Mouse (Mus musculus) brain, embryonic 14.5 days (tissue): ENCODE data around the gene Wipf1.

Experiments used
- CTCF ChIP-seq: fragments of 200-500 bp; IDR thresholded peaks from 2 replicates; pipeline ENCODE4 v1.5.1; 2012; ENCODE audit warnings: inconsistent platforms, mild to moderate bottlenecking, moderate library complexity, borderline replicate concordance; ENCODE audit not compliant: insufficient read depth, insufficient read length; ENCODE audit errors: extremely low read depth
- POLR2A ChIP-seq: fragments of 200-500 bp; IDR thresholded peaks from 2 replicates; pipeline ENCODE4 v1.6.1; 2012; ENCODE audit warnings: mild to moderate bottlenecking, inconsistent platforms, borderline replicate concordance; ENCODE audit not compliant: poor library complexity, insufficient read depth, insufficient read length, severe bottlenecking; ENCODE audit errors: extremely low read depth

DNA sequence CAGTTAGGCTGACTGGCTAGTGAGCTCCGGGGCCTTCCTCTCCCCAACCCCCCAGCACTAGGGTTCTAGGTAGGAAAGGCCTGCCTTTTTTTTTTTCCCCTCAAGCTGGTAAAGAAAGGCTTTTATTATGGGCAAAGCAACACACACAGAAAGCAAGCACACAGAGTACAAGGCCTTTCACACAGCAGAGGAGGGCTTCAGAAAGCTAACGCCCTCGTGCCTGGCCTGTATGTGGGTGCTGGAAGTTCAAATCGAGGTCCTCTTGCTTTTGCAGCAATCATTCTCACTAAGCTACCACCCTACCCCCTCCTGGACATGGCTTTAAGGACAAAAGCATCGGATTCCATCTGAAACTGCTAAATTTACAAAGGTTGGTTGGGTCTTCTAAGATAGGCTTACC, 149.9 kb downstream of the Wipf1 start:
- TF ChIP-seq CTCF (no peak), POLR2A (no peak)
